Mouse (Mus musculus) frontal cortex, postnatal 14 days (tissue): ENCODE results near the gene Srsf2.
"Not testable (repeated sequence)": the region's sequence is repeated elsewhere in the genome, so short reads cannot be mapped to it uniquely, and the experiment has no call there.

Source experiments
- DNase-seq, 2 experiments: peaks; one replicate each; pipeline ENCODE4 v3.0.0; 2022; ENCODE audit warnings: low spot score in 2 of 2

Gene Srsf2

DNA sequence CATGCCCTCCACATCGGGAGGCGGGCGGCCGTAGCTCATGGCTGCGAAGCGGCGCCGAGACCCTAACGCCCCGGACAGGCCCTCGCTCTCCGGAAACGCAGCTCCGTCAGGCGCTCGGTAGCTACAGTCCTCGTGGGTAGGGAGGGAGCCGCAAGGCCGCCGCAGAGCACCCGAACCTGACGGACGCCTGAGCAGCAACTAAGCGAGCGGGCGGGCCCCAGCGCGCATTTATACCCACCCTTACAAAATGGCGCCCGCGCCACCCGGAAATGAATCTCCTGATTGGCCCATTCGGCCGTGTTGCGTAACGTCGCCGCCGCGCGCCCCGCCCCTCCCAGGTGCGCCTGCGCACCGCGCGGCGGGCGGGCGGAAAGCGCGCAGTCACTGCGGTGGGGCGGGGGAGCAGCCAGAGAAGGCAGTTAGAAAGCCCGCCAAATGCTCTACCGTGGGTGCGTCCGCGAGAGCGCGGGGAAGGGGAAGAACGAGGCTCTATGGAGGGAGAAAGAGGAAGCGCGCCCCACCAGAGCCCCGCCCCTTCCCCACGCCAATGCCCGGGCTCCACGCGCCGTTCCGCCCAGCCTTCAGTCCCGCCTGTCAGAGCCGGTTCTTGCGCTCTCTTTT, at the start of gene Srsf2:
TSS of gene Srsf2 (minus strand) at position 204 of the 621 bp plus-strand sequence.
- DNase-seq: peak; percentile 95 to 97

DNA sequence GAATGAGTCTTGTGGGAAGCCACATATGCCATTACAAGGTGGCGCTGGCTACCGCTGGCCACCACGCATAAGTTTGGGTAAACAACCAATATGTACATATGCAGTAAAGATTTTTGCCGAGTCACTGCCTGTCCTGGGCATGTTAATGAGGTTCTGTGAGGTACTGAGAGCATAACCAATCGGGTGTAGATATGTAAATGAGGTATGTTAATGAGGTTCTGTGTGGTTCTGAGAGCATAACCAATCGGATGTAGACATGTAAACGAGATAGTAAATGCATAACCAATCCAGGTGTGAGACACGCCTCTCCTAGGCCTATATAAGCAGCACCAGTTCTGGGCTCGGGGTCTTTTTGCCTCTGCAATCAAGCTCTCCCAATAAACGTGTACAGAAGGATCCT, 49.7 kb upstream of the Srsf2 start:
- not testable (repeated sequence) for DNase-seq

GRCm38 (mm10) chr11:116899247-116899646, 46.4 kb upstream of the Srsf2 start:
- DNase-seq: no peak

DNA sequence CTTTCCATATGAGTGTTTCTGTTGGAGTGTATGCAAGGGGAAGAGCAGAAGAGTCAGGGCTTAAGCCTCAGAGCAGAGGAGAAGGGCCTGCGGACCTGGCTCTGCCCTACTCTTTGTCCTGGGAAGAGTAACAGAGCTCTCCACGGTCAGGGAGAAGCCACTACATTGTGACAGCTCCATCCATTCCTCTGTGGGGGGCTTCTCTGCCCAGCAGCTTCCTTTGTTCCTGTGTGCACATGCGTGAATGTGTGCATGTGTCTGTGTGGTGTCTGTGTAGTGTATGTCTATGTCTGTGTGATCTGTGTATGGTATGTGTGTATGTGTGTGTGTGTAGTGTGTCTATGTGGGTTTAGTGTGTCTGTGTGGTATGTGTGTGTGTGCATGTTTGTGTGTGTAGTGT, 42.5 kb upstream of the Srsf2 start:
- no peak for DNase-seq

DNA sequence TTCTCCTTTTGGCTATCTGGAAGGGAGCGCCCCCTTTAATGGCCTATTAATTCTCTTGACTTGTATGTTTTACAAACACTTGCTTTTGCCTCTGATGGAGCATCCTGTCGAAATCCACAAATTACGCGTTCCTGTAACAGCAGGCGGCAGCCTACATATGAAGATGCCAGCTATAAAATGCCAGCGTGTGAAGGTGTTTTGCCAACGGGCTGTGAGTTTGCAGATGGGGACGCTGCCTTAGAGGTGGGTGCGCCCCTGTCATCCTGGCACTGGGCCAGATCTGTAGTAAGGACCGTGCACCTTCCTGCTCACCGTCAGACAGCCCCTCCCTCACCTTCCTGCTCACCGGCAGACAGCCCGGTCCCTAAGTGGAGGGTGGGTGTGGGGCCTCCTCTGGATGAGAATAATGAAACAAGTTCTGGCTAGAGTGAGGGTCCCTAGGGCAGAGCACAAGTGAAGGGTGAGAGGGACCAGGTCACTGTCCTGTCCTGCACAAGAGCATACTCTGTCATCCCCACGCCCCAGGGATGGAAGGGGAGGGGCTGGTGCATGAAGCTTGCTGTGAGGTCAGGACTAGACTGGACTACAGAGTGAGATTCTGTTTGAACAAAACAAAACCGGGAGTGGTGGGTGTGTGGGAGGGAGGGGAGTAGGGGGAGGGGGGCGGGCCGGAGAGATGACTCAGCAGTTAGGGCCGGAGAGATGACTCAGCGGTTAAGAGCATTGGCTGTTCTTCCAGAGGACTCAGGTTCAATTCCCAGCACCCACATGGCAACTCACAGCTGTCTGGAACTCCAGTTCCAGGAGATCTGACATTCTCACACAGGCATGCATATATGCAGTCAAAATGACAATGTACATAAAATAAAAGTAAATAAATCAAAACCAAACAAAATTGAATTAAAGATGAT, 40.9 kb upstream of the Srsf2 start:
- no peak for DNase-seq

GRCm38 (mm10) chr11:116887136-116887535, 34.2 kb upstream of the Srsf2 start:
- DNase-seq: no peak

GRCm38 (mm10) chr11:116885275-116886151, 32.6 kb upstream of the Srsf2 start:
- peak; percentile 59 to 83 for DNase-seq

DNA sequence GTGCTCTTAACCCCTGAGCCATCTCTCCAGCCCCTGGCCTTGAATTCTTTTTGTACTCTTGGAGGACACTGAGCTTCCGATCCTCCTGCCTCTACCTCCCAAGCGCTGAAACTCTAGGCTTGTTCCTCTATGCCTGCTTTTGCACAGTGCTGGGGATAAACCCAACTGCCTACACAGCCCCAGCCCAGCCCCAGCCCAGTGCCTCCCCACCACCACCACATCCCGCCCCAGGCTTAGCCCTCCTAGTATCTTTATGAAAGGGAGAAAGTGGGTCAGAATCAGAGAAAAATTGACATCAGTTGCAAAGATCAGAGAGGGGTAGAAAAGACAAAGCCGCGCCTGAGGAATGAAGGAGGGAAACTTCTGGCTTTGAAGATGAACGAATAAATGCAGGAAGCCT, 31.2 kb upstream of the Srsf2 start:
- no peak for DNase-seq

GRCm38 (mm10) chr11:116882446-116882845, 29.6 kb upstream of the Srsf2 start:
- no peak for DNase-seq

DNA sequence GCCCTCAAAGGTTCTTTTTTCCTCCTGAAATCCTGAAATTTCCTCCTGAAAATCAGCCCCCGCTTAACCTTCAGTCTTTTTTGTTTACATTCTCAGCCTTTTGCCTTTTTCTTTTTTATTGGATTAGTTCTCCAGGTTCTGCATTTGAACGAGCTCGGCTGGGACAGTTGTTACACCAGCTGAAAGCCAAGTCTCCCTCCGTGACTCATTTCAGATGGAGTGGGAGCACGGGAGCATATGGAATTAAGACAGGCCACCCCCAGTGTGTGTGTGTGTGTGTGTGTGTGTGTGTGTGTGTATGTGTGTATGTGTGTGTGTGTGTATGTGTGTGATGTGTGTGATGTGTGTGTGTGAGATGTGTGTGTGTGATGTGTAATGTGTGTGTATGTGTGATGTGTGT, 28.5 kb upstream of the Srsf2 start:
- no peak for DNase-seq

DNA sequence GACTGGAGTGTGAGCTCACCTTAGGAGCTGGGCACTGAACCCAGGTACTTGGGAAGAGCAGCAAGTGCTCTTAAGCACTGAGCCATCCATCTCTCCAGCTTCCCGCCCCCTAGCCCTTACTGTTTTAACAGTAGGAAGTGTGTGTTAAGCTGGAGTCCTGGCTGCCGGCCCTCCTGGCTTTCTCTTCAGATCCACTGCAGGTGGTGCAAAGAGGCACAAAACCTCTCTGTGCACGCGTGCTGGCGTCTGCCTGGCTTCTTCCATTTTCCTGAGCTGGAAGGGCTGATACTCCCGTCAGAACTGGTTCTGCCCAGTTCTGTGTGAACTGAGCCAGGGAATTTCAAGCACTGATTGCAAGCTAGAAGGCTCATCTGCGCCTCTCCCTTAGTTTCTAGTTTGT, 27.9 kb upstream of the Srsf2 start:
- DNase-seq: no peak

GRCm38 (mm10) chr11:116878454-116878853, 25.6 kb upstream of the Srsf2 start:
- no peak for DNase-seq

DNA sequence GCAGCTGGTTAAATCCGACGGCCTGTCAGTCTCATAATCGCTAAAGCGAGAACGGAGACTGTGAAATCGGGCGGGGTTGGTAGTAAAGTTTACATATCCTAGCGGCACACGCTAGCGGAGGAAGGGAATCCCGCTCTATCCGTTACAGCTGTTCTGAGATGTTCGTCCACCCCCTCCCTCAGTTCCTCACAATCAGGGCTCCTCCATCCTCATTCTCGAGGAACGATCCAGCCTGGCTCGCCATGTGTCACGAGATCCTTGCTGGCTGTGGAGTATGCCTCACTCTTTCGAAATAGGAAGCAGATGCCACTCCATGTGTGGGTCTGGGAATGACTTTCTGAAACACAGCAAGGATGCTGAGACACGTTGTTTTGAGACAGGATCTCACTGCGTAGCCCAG, 21.1 kb upstream of the Srsf2 start:
- DNase-seq: peak; percentile 14 to 36

DNA sequence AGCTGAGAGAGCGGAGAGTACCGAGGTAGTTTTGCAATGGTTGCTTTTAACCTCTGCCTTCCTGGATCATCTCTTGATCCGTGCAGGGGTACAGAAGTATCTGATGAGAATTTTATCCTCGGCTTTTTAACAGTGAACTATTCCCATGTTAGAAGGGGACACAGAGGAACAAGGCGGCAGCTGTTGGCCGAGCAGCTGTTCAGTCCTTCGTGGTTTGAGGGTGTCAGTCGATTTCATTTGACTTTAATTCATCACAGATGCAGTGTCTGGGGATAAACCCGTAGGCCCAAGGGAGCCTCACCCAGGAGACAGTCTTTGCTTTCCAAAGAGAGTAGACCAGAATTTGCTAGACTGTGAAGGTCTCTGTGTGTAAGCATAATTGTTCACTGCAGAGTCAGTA, 18.6 kb upstream of the Srsf2 start:
- no peak for DNase-seq

GRCm38 (mm10) chr11:116869641-116870040, 16.7 kb upstream of the Srsf2 start:
- DNase-seq: no peak

- DNase-seq: no peak
These were observed 16.3 kb upstream of the Srsf2 start for GRCm38 (mm10) chr11:116869223-116869622.

DNA sequence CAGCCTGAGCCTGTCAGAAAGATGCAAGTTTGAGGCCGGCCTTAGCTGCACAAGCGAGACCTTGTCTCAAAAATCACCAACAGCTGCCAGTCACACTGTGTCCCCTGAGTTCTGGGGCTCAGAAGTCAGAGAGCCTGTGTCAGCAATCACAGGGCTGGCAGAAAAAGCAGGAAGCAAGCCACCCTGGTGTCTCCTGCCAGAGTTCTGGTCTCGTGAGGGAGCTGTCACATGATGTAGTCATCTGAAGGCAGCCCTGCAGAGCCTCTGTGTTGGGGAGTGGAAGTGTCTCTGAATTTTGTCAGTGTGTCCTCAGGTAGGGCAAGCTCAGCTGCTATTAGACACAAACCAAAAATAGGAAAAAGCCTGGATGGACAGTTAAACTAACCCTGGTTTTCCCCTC, 15.2 kb upstream of the Srsf2 start:
- DNase-seq: no peak

DNA sequence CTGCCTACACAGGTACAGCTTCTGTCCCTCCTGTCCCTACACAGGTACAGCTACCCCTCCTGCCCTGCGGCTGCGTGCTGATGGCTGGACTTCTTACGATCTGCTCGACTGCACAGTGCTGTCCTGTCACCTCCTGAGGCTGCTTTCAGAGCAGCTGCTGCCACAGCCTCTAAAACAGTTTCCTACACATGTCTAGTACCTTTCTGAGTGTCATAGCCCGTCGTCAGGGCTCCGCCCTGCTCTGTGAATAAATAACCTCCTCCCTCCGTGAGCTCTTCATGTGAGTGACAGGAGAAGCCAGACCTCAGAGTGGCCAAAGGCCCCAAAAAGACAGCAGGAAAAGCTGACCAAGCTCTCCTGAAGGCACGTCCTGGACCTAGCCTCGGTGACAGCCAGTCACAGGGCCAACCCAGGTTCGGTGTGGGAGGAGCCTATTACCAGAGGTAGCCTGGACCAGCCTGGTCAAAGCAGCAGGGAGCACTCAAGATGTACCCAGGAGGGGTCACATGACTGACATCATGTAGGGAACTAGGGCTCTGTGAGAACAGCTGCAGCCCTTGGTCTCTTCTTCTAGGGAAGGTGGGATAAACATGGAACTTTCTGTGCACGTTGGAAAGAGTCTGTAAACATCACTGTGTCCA, 13.2 kb upstream of the Srsf2 start:
- DNase-seq: no peak

DNA sequence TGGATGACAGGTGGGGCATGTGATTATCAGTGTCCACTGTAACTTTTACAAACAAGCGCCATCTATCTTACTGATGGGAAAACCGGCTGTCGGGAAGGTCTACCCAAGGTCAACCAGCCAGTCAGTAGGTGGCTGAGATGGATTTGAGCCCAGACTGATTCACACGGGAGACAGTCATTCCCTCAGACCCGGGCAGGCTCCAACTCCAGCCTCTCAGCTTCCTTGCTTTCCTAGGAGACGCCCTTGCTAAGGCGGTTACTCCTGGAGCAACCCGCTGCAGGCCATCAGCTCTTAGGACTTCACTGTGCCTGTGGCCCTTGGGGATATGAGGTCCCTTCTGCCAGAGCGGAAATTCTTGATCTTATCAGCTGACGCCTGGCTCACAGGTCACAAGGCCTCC, 11.6 kb upstream of the Srsf2 start:
- no peak for DNase-seq

GRCm38 (mm10) chr11:116857183-116857850, 4.4 kb upstream of the Srsf2 start:
- DNase-seq: no peak

DNA sequence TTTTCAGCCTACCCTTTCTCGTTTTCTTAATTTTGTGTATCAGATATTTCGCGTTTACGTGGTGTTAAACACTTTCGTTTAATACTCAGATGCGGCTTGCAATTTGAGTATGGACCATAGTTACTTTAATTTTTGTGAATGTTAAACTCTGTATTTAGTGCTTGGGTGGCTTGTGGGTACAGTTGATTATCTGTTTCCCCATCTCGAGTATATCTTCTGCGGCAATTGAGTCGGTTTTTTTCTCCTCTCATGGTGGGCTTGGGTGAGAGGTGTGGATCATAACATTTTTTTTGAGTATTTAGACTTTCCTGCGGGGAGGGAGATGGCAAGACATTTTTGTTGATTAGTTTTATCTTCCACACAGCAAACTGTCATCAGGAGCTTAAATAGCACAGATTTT, 1.4 kb upstream of the Srsf2 start:
- DNase-seq: no peak
